Mouse (Mus musculus): ENCODE measurements at regions not wholly inside any gene's neighbourhood (a gene's known extent, or its start where the extent isn't known, plus 50 kb on each side); places are given as distances from the start of the nearest gene placed in this dataset.
"Not testable (repeated sequence)": the region's sequence is repeated elsewhere in the genome, so short reads cannot be mapped to it uniquely, and the experiment has no call there.

DNA sequence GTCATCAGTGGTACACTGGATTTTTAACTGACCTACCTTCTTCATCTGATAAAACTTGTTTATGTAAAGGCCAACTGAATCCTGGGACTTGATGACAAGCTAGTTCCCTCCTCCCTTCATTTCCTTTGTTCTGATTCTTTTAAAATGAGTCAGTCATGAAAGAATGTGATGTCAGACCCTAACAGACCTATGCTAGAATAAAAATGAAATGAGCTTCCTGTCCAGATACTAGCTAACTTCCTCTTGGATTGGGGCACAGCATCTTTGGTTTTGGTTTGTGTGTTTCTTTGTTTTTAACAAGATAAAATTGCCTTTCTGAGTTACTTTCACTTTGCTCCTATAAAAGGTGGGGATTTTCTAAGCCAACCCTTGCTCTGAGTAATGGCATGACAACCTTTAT, 225.2 kb upstream of the Ngly1 start:
- intact Hi-C loops (cut with DNase I), result no loop called here
- DNase-seq (ENCODE audit: low spot score), result no peak

DNA sequence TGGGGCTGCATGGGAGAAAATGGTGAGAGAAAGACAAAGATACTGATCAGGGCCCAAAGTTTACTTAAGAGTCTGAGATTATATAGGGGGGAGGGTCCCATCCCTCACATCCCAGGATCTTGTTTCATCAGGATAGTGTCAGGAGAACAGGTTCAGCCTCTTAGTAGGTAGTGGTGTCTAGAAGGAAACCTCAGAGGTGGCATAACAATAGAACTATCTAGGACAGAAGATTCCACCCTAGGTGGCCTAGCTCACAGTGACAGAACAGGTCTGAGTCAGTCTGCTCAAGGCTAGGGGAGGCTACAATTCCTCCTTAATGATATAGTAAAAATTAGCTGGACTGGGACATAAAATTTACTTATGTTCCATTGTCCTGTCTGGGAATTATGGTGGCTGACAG, 211.3 kb upstream of the Ngly1 start:
- DNase-seq (ENCODE audit: low spot score), result no peak
- intact Hi-C loops (cut with DNase I), result no loop called here

DNA sequence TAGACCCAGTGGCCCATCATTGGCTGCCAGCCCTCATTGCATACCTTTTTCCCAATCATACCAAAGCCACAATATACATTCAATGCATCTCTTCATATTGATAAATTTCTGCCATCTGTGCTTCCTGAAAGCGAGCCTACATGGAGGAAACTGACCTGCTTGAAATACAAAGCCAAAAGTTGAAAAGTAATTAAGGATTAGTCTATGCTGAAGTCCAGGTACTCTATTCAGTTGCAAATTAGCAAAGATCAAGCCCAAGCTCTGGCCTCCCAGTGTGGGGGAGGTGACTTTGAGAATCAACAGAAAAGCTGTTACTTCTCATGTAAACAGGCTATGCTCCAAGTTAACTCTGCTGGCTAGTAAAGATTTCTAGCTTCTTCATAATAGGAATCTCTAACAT, 210.7 kb upstream of the Ngly1 start:
- intact Hi-C loops (cut with DNase I), result no loop called here
- DNase-seq (ENCODE audit: low spot score), result no peak

DNA sequence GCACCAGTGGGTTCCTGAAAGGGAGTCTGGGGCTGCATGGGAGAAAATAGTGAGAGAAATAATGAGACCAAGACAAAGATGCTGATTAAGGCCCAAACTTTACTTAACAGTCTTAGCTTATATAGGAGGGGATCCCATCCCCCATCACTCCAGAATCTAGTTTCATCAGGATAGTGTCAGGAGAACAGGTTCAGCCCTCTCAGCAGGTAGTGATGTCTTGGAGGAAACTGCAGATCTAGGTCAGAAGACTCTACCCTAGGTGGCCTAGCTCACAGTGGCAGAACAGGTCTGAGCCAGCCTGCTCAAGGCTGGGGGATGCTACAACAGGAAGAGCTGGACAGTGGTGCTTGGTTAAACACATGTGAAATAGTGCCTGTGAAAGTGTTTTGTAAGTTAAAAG, 204.6 kb upstream of the Ngly1 start:
- intact Hi-C loops (cut with DNase I), result no loop called here
- no peak for DNase-seq (ENCODE audit: low spot score)

DNA sequence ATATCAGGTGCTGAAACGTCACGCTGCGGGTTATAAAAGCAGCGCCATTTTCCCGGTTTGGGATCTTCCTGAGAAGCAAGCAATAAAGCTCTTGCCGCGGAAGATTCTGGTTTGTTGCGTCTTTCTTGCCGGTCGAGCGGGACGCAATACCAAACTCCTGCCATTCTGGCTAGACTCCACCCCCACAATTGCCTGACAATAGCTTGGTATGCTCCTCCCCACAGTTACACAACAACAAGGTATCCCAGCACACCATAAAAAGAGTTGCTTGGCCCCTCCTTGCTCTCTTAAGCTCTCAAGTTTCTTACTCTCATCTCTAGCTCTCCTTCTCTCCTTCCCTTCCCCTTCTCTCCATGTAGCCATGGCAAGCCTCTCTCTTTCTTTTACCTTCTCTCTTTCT, 176.5 kb upstream of the Ngly1 start:
- intact Hi-C loops (cut with DNase I); DNase-seq (ENCODE audit: low spot score): not testable (repeated sequence)

DNA sequence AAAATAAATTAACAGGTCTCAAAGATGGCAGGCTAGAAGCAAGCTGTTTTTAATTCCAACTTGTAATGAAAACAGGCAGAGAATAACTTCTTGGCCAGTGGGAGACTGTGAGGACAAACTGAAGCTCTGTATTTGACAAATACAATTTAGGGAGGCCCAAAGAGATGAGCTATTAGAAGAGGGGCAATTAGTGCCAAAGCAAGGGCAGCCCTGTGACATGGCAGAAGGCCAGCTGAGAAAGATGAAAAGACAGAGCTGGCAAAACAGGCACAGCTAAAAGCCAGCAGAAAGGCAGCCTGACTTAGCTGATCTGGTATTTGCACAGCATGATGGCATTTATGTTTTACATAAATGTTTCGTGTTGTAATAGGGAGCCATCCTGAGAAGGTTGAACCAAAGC, 175.0 kb upstream of the Ngly1 start:
- DNase-seq (ENCODE audit: low spot score), result no peak
- intact Hi-C loops (cut with DNase I), result no loop called here

DNA sequence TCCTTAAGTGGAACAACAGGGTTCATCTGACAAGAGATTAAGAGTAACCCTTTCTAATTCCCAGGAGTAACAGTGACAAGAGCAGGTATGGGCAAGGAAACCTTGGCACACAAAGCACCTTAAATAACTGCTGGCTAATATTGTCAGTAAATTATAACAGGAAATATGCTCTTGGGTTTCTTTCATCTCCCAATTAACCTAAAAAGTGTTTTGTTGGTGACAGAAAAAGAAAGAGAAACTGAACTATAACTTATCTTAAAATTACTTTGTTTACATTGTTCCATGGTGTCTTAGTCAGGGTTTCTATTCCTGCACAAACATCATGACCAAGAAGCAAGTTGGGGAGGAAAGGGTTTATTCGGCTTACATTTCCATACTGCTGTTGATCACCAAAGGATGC, 170.0 kb upstream of the Ngly1 start:
- intact Hi-C loops (cut with DNase I), result no loop called here
- DNase-seq (ENCODE audit: low spot score), result no peak

DNA sequence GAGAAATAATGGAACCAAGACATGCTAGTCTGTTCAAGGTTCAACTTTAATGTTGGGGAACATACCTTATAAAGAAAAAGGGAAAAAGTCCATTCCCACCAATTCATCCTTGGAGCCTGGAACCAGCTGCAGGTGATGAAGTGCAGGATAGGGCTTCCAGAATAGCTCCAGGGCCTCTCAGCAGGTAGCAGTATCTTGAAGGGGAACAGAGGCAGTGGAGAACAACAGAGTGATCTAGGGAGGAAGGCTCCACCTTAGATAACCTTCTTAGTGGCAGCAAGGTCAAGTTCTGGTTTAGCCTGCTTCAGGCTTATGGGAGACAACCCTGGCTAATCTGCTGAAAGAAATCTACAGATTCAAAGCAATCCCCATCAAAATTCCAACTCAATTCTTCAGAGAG, 161.8 kb upstream of the Ngly1 start:
- DNase-seq (ENCODE audit: low spot score); intact Hi-C loops (cut with DNase I): not testable (repeated sequence)

DNA sequence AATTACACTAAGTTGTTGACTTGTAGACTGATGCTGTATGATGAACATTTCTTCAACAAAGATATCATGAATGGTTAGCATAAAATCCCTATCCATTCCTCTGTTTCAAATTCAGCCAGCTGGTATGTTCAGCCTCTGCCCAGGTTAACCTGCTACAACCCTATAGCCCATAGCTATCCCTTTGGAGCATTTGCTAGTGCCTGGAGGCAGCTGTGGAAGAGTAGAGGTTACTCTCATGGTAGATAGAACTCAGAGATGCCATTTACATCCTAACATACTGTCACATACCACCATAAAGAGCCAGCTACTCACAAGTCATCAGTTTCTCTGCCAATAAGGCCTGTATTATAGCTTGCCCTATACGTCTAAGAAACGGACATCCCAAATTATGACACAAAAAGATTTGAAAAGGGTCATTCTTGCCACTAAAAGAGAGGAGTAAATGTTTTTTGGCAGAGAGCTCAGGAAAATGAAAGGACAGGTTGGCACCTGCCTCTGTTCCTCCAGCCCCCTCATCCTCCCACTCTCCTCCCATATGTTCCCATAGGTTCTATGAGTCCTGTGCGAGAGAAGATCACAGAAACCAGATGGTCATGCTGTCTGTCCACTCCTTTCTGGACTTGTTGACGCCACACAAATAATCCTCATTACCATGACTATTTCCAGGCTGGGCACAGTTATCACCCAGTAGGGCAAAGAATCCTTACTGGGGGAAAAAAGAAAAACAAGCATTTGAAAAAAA, 156.5 kb upstream of the Ngly1 start:
- intact Hi-C loops (cut with DNase I), result no loop called here
- no peak for DNase-seq (ENCODE audit: low spot score)

DNA sequence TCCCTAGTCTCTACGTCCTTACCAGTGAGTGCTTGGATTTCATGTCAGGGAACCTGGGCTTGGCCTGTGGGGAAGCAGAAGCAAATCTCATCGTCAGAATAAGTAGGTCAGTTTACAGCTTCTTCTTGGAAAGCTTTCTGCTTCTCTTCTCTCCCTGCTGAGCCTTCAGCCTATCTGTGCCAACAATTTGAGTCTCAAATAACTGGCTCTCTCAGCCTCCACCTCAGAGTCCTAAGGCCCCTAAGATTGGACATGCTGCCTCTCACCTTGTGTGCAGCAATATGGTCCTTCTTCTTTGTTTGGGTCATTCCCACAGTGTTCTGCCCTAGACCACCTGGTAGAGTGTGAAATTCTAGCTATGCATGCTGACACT, 156.0 kb upstream of the Ngly1 start:
- intact Hi-C loops (cut with DNase I), result no loop called here
- DNase-seq (ENCODE audit: low spot score), result no peak

DNA sequence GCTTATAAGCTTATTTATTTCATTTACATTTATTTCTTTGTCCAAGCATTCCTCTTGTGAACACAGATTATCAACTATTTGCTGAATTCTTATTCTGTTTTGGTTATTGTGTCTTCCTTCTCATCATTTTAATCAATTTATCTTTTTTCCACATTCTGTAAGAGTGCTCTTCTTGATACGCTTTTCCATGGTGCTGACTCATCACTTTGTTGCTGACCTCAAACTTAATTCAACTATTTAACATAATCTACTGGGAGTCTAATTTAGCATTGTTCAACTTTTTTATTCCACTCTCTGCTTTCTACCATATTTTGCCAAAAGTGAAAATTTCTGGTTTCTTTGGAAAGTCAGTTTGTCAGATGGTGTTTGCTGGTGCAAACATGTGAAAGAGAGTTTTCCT, 139.7 kb upstream of the Ngly1 start:
- DNase-seq (ENCODE audit: low spot score), result no peak
- intact Hi-C loops (cut with DNase I), result no loop called here

DNA sequence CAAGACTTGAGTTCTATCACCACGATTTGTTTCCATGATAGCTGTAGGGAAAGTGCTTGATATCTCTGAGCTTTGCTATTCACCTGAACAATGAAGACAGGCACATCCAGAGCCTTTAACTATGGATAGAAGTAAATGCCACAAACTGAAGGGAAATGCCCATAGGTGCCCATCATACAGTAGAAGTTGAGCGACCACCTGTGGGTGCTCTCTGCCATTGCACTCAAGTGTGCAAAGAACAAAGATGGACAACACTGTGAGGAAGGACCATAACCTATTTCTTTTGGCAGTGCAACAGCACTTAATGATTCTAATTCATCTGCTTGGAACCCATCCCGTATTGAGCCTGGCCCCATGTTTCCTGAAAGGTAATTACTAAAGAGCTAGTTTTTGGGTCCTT, 116.4 kb upstream of the Ngly1 start:
- intact Hi-C loops (cut with DNase I), result no loop called here
- DNase-seq (ENCODE audit: low spot score), result no peak

DNA sequence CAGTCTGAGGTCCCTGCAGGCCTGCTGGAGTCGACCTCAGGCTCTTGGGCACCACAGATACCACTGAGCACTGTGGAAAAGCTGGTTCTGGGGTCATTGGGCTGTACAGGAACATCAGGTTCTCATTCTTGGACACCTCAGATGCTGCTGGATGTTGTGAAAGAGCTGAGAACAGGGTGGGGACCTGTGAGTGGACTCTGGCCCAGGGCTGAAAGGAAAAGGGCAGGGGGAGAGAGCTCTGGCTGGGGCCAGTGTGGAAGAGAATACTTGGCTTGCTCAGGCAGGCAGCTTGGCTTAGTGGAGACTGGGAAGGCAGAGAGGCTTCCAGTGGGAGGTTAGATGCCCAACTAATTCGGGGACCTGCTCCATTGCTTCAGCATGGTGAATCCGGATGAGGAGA, 115.7 kb upstream of the Ngly1 start:
- DNase-seq (ENCODE audit: low spot score), result no peak
- intact Hi-C loops (cut with DNase I), result no loop called here

DNA sequence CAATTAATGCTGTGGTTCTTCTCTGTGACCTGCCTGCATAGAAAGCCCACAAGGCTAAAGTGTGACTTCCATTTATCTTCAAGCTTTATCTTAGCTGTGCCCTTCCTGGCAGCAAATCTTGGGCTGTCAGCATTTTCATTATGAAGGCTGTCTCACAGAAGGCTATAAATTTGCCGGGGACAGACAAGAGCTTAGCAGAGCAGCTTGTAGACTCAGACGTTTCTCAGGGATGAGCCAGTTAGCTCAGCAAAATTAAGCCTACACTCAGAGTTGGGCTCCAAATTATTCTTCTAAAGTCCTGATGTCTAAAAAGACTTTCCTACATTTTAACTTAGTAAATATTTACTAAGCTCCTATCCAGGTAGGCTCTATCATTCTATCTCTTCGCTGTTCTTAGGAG, 112.9 kb upstream of the Ngly1 start:
- intact Hi-C loops (cut with DNase I), result no loop called here
- no peak for DNase-seq (ENCODE audit: low spot score)

DNA sequence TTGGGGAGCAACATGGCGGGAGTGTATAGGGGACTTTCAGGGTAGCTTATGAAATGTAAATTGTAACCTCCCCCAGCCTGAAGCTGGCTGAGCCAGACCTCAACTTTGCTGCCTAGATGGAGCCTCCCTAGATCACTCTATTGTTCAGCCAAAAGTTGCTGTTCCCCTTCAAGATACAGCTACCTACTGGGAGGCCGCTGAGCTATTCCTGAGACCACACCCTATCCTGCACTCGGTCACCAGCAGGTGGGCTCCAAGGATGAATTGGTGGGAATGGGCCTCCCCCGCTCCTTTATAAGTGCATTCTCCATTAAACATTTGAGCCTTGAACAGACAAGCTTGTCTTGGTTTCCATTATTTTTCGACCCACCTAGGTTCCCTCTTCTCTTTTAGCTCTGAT, 104.8 kb upstream of the Ngly1 start:
- intact Hi-C loops (cut with DNase I), result no loop called here
- no peak for DNase-seq (ENCODE audit: low spot score)

DNA sequence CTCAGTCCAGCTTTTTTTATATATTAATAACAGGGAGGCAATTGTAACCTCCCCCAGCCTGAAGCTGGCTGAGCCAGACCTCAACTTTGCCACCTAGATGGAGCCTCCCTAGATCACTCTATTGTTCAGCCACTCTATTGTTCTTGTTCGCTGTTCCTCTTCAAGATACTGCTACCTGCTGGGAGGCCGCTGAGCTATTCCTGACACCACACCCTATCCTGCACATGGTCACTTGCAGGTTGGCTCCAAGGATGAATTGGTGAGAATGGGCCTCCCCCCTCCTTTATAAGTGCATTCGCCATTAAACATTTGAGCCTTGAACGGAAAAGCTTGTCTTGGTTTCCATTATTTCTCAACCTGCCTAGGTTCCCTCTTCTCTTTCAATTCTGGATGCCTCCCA, 102.3 kb upstream of the Ngly1 start:
- intact Hi-C loops (cut with DNase I), result no loop called here
- DNase-seq (ENCODE audit: low spot score), result no peak

DNA sequence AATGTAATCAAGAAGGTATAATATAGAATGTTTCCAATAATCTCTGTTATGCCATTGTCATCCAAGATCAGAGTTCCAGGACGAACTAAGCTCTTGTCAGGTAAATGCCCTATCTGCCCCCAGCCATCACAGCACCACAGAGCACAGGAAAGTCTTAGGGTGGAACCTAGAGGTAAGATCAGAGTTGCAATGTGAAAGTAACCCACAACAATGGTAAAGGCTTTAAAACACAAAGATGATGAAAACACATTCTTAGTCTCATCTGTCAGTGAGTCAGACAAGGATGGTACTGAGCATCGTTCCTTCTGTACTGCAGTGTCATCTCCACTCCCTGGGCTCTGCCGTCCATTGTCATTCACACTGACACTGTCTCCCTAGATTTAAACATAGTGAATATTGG, 97.3 kb upstream of the Ngly1 start:
- no peak for DNase-seq (ENCODE audit: low spot score)

DNA sequence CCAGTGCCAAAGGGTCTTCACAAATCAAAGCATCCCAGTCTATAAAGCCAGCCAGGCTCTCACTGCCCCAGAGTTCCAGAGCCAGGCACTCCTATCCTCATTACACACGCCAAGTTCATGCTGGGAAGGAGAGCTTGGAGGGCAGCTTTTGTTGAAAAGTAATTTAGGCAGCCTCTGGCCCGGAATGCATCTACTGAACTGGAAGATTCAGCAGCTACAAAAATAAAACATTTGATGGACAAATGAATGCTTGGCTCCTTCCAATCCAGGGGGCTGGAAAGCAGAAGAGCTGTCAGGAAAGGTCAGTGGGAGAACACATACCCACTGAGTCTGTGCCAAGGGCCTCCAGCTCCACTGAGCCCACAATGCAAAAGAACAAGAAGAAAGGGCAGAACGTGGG, 96.4 kb upstream of the Ngly1 start:
- intact Hi-C loops (cut with DNase I), result no loop called here
- DNase-seq (ENCODE audit: low spot score), result no peak

More for the DNA sequence above, 97.3 kb upstream of the Ngly1 start:
- intact Hi-C loops (cut with DNase I), result no loop called here

DNA sequence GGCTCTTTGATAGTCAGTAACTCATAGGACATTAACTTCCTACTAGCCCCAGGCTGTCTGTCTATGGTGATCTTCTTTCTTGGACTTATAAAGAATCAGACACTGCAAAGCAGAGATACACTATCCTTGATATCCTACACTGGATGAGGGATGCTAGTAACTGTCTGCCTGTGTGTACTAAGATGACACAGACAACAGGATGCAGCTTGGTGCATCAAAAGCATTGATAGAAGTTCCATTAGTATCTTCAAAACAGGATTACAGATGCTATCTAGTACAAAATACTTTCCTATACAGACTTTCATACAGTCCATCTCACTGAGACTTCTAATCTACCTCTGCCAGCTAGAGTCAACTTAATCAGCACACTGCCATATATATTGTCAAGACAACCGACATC, 94.0 kb upstream of the Ngly1 start:
- no peak for DNase-seq (ENCODE audit: low spot score)
- intact Hi-C loops (cut with DNase I), result no loop called here

DNA sequence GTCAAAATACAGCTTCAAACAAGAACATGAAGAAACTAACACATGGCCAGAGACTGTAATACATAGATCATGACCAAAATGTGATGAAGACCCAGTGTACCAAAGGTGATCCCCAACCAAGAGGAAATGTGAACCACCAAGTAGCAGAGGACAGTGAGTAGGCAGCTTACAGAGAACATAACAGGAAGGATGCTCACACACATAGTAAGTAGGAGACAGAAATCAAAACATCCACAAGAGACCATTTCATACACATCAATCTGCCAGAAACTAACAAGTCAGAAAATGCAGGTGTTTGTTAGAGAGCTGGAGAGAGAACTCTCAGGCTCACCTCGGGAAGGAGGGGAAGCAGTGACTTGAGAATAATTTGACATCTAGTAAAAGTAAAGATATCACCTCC, 78.9 kb upstream of the Ngly1 start:
- intact Hi-C loops (cut with DNase I), result no loop called here
- DNase-seq (ENCODE audit: low spot score), result no peak

DNA sequence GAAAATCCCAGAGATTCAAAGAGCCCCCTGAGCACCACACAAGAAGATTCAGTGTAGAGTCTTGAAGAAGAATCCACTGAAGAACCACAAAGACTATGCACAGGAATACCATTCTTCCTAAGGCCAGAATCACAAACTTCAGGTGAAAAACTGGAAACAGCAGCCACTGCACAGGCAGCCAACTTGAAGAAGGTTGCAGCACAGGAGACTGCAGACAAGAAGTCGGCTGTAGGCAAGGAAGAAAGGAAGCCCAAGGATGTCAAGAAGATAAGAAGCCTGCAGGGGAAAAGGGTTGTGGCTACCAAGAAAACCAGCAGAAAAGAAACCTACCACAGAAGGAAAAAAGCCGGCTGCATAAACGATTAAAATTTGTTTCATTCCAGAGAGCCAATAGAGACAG, 76.8 kb upstream of the Ngly1 start:
- intact Hi-C loops (cut with DNase I), result no loop called here
- DNase-seq (ENCODE audit: low spot score), result no peak

DNA sequence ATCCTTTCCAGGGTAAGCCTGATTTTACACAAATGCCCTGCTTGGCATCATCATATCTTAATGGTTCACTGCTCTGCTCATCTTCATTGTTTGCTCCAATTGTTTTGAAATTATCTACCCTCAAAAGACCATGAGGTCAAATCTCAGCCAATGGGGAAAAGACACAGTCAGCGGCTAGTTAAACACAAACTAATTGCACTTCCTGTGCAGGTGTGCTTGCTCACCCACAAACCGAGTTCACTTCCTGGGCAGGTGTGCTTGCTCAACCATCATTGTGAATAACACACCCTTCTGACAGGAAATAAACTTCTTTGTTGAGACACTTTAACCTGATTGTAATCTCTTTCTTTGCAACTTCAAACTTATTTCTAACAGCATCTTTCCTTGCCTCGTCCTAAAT, 75.8 kb upstream of the Ngly1 start:
- intact Hi-C loops (cut with DNase I), result no loop called here
- DNase-seq (ENCODE audit: low spot score), result no peak

DNA sequence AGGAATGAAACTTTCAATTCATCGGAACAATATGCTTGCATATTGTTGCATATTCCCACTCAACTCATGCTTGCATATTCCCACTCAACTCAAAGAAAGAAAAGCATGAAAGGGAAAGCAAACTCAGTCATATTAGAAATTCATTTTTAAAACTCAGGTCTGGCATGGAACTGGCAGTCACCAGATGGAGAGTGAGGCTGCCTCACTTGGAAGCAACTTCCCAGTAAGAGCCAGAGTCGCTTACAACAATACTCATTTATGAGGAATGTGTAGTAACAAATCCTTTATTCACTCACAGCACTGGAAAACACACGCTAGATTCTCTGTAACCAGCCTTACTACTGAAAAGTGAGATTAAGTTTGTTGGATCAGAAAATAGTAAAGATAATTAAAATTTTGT, 70.9 kb upstream of the Ngly1 start:
- DNase-seq (ENCODE audit: low spot score), result no peak
- intact Hi-C loops (cut with DNase I), result no loop called here
